Comparison of ENCODE assay signal across 9 mouse cellular contexts in the genomic region with DNA sequence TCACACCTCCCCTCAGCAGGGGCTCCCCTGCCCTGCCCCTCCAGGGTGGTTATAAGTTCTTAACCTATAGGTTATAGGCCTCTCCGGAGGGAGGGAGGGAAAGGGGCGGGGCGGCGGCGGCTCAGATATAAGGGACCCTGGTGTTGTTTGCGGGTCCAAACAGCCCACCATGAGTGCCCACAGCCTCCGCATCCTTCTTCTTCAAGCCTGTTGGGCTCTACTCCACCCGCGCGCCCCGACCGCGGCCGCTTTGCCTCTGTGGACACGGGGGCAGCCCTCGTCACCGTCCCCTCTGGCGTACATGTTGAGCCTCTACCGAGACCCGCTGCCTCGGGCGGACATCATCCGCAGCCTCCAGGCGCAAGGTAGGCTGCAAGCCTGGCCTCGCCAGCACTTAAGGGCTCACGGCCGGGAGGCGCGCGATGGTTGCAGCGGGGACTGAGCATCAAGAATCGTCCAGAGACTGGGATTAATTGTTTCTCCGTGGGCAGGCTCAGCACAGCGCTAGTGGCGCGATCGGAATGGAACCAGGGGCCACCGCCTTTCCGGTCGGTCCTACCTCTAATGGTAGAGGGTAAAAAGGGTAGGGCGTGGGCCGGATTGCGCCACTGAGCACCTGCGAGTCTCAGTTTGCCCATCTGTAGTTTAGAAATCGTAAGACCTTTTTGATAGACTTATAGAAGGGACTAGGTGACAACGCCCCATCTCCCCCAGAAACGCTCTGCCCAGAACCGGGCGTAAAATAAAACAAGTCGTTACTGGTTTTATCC. TPM values are rescaled to one million over a fixed set of nuclear protein-coding genes. Genes with fewer than 3 reads are reported as not detected.
DNase-seq lines count a peak whose midpoint lies in the region; ATAC-seq lines count a peak whose summit lies in the region.
"Had no signal": no experiment of that assay in that cellular context is flagged by ENCODE, and none has a peak within 500 bp of the region (broad histone marks: within the 10 kb centered on the region; RNA-seq: fewer than 3 reads in every experiment).

No protein-coding gene starts in this region.

- H3K27ac ChIP-seq in embryonic facial prominence, embryonic 12.5 days, result no peak overlapping the region
- no peak overlapping the region for H3K27ac ChIP-seq in hindbrain, embryonic 16.5 days (ENCODE audit: low read depth, low read length)
- H3K27ac ChIP-seq in midbrain, embryonic 10.5 days (replicated peaks), result no peak overlapping the region; the same call in 1 of the 2 replicates

- H3K9me3 ChIP-seq in embryonic facial prominence, embryonic 12.5 days, result no peaks in the 10 kb centered on the region
- H3K9me3 ChIP-seq in hindbrain, embryonic 16.5 days (ENCODE audit: control insufficient read depth, low read length), result no peaks in the 10 kb centered on the region
- H3K9me3 ChIP-seq in midbrain, embryonic 10.5 days (replicated peaks), result no peaks in the 10 kb centered on the region

- no peaks in the 10 kb centered on the region for H3K36me3 ChIP-seq in embryonic facial prominence, embryonic 12.5 days
- no peaks in the 10 kb centered on the region for H3K36me3 ChIP-seq in hindbrain, embryonic 16.5 days (ENCODE audit: control insufficient read depth, insufficient read depth, low read length)
- H3K36me3 ChIP-seq in midbrain, embryonic 10.5 days, result no peaks in the 10 kb centered on the region

- H3K27me3 ChIP-seq in embryonic facial prominence, embryonic 12.5 days, result peaks cover 61% of the 10 kb centered on the region
- H3K27me3 ChIP-seq in hindbrain, embryonic 16.5 days (replicated peaks; ENCODE audit: control insufficient read depth, insufficient read depth, low read length), result peaks cover 34% of the 10 kb centered on the region
- peaks cover 75% of the 10 kb centered on the region for H3K27me3 ChIP-seq in midbrain, embryonic 10.5 days (ENCODE audit: low read depth, poor library complexity, severe bottlenecking)

- ATAC-seq in embryonic facial prominence, embryonic 12.5 days (ENCODE audit: insufficient number of reproducible peaks, insufficient read depth, low FRiP score, low TSS enrichment), result peak; percentile 37; the same call in 1 of the 2 replicates
- peak; percentile 58 for ATAC-seq in hindbrain, embryonic 16.5 days

- DNase-seq in kidney, postnatal 10 days, result peak; percentile 35
- DNase-seq in kidney, adult 11 months, result no peak
- peak; percentile 56 for DNase-seq in midbrain, embryonic 10.5 days (ENCODE audit: low spot score)
- DNase-seq in layer of hippocampus, postnatal 25 days (ENCODE audit: extremely low spot score in 1 of 2, low spot score in 1 of 2), result no peak
- DNase-seq in gastrocnemius, adult 8-10 months (ENCODE audit: low spot score in 2 of 2), result no peak
- DNase-seq in urinary bladder, adult 2 months (ENCODE audit: low spot score), result no peak

- H3K4me3 ChIP-seq in embryonic facial prominence, embryonic 12.5 days, result peak overlapping the region; percentile 39
- peak overlapping the region; percentile 55 for H3K4me3 ChIP-seq in hindbrain, embryonic 16.5 days (ENCODE audit: low read length)
- peak overlapping the region; percentile 59 for H3K4me3 ChIP-seq in midbrain, embryonic 10.5 days
- H3K4me3 ChIP-seq: myocyte had no signal

- H3K4me2 ChIP-seq in embryonic facial prominence, embryonic 12.5 days (replicated peaks), result peak overlapping the region; percentile 58
- H3K4me2 ChIP-seq in hindbrain, embryonic 16.5 days (ENCODE audit: low read length), result peak overlapping the region; percentile 96

- H3K9ac ChIP-seq in embryonic facial prominence, embryonic 12.5 days, result peak overlapping the region; percentile 28; the same call in 1 of the 2 replicates
- peak overlapping the region; percentile 71 for H3K9ac ChIP-seq in hindbrain, embryonic 16.5 days (ENCODE audit: low read depth, low read length)

- peaks cover 8% of the 10 kb centered on the region; the same call in 1 of the 2 replicates for H3K4me1 ChIP-seq in embryonic facial prominence, embryonic 12.5 days
- peaks cover 9% of the 10 kb centered on the region for H3K4me1 ChIP-seq in hindbrain, embryonic 16.5 days (ENCODE audit: control insufficient read depth, insufficient read depth, low read depth, low read length)
- peaks cover 33% of the 10 kb centered on the region for H3K4me1 ChIP-seq in midbrain, embryonic 10.5 days

- 3% methylated on average over 50 of the region's 50 CpGs for WGBS in embryonic facial prominence, embryonic 12.5 days
- 2% methylated on average over 50 of the region's 50 CpGs for WGBS in hindbrain, embryonic 16.5 days
- 3% methylated on average over 49 of the region's 50 CpGs for WGBS in midbrain, embryonic 10.5 days

RNA-seq across cellular contexts. Expression of gene Nodal, which starts 0.5 kb away (rescaled TPM):
- 0.10 TPM in 1 of 2 replicates, not detected in the other for polyA plus RNA-seq in embryonic facial prominence, embryonic 12.5 days (2016; fragmentation: Nextera tagmentation; extraction: Ambion mirVana)
- polyA plus RNA-seq in hindbrain, embryonic 16.5 days (2015; fragmentation: Nextera tagmentation; extraction: Ambion mirVana), result 0.24 and 0.56 TPM in 2 replicates
- 0.25 and 0.26 TPM in 2 replicates for polyA plus RNA-seq in midbrain, embryonic 10.5 days (2016; fragmentation: Nextera tagmentation; extraction: Ambion mirVana)
- total RNA-seq in layer of hippocampus, postnatal 25 days (2021), result under 1 TPM; 0.25 to 0.28 TPM
- under 1 TPM in 3 of 4 experiments, not detected in 1; 0.12 to 0.24 (median 0.13) TPM for total RNA-seq in gastrocnemius, adult 8-10 months (2022)
- polyA plus RNA-seq in urinary bladder, adult 2 months (2012; rRNA removed), result 0.07 TPM in 1 of 2 replicates, not detected in the other

RNA-seq across cellular contexts. Expression of gene Eif4ebp2, which starts 34.1 kb away (rescaled TPM):
- polyA plus RNA-seq in embryonic facial prominence, embryonic 12.5 days (2016; fragmentation: Nextera tagmentation; extraction: Ambion mirVana), result 60.4 and 64.9 TPM in 2 replicates
- polyA plus RNA-seq in hindbrain, embryonic 16.5 days (2015; fragmentation: Nextera tagmentation; extraction: Ambion mirVana), result 43.2 and 46.6 TPM in 2 replicates
- 85.4 and 89.4 TPM in 2 replicates for polyA plus RNA-seq in midbrain, embryonic 10.5 days (2016; fragmentation: Nextera tagmentation; extraction: Ambion mirVana)
- 10 to 100 TPM; 49.2 to 51.1 TPM for total RNA-seq in layer of hippocampus, postnatal 25 days (2021)
- 100 to 1,000 TPM; 154 to 242 (median 183) TPM for total RNA-seq in gastrocnemius, adult 8-10 months (2022)
- polyA plus RNA-seq in urinary bladder, adult 2 months (2012; rRNA removed), result 60.2 and 86.0 TPM in 2 replicates

RNA-seq across cellular contexts. Expression of gene Pald1, which starts 35.0 kb away (rescaled TPM):
- polyA plus RNA-seq in embryonic facial prominence, embryonic 12.5 days (2016; fragmentation: Nextera tagmentation; extraction: Ambion mirVana), result 26.7 and 28.6 TPM in 2 replicates
- polyA plus RNA-seq in hindbrain, embryonic 16.5 days (2015; fragmentation: Nextera tagmentation; extraction: Ambion mirVana), result 26.9 and 30.6 TPM in 2 replicates
- polyA plus RNA-seq in midbrain, embryonic 10.5 days (2016; fragmentation: Nextera tagmentation; extraction: Ambion mirVana), result 35.8 and 36.1 TPM in 2 replicates
- 10 to 100 TPM; 15.2 to 20.0 TPM for total RNA-seq in layer of hippocampus, postnatal 25 days (2021)
- 1 to 10 TPM; 2.7 to 5.7 (median 4.5) TPM for total RNA-seq in gastrocnemius, adult 8-10 months (2022)
- 14.0 and 14.3 TPM in 2 replicates for polyA plus RNA-seq in urinary bladder, adult 2 months (2012; rRNA removed)

RNA-seq across cellular contexts. Expression of gene Lrrc20, which starts 57.3 kb away (rescaled TPM):
- polyA plus RNA-seq in embryonic facial prominence, embryonic 12.5 days (2016; fragmentation: Nextera tagmentation; extraction: Ambion mirVana), result 10.9 and 12.7 TPM in 2 replicates
- 14.9 and 17.7 TPM in 2 replicates for polyA plus RNA-seq in hindbrain, embryonic 16.5 days (2015; fragmentation: Nextera tagmentation; extraction: Ambion mirVana)
- polyA plus RNA-seq in midbrain, embryonic 10.5 days (2016; fragmentation: Nextera tagmentation; extraction: Ambion mirVana), result 10.1 and 12.1 TPM in 2 replicates
- 10 to 100 TPM; 19.8 to 22.9 TPM for total RNA-seq in layer of hippocampus, postnatal 25 days (2021)
- 100 to 1,000 TPM; 151 to 195 (median 168) TPM for total RNA-seq in gastrocnemius, adult 8-10 months (2022)
- 11.8 and 12.6 TPM in 2 replicates for polyA plus RNA-seq in urinary bladder, adult 2 months (2012; rRNA removed)

Comparison
In these comparisons a context has a peak if more than half of its experiments do, and no peak if none do; other contexts are left out.
1. DNase-seq: peak in kidney, postnatal 10 days (single experiment) and midbrain, embryonic 10.5 days (single experiment); none in kidney, adult 11 months (single experiment), layer of hippocampus, postnatal 25 days (0 of 2), gastrocnemius, adult 8-10 months (0 of 2) and urinary bladder, adult 2 months (single experiment).
2. Peak in every context shown above with its lines, with median percentiles within 50 percentile points of each other: H3K4me3 ChIP-seq.